Mouse (Mus musculus) hindbrain, postnatal 0 days (tissue): Measurements from ENCODE around the gene Izumo4. TPM values are rescaled to one million over a fixed set of nuclear protein-coding genes. Genes with fewer than 3 reads are reported as not detected.

Source experiments
- ATAC-seq: fragments of 200-750 bp; cut with Nextera tagmentation; 2 replicates; pipeline ENCODE4 v1.8.0; 2017; ENCODE audit warnings: mild to moderate bottlenecking, moderate TSS enrichment, moderate library complexity
- DNase-seq: peaks from one replicate; pipeline ENCODE4 v3.0.0-alpha.2; 2015; ENCODE audit warnings: low spot score
- H3K27ac ChIP-seq: fragments of 300-500 bp; sonication (generic); 2 replicates; pipeline ENCODE4 v1.5.1; 2014; ENCODE audit warnings: mild to moderate bottlenecking
- H3K27me3 ChIP-seq: fragments of 300-500 bp; sonication (generic); 2 replicates; pipeline ENCODE4 v1.6.1; 2014; ENCODE audit warnings: low read length, mixed read lengths; ENCODE audit not compliant: insufficient read depth
- H3K36me3 ChIP-seq: fragments of 300-500 bp; sonication (generic); 2 replicates; pipeline ENCODE4 v1.6.1; 2014; ENCODE audit warnings: low read length, mixed read lengths; ENCODE audit not compliant: insufficient read depth
- H3K4me1 ChIP-seq: fragments of 300-500 bp; sonication (generic); 2 replicates; pipeline ENCODE4 v1.6.1; 2014; ENCODE audit warnings: antibody characterized with exemption, low read length, mixed read lengths; ENCODE audit not compliant: insufficient read depth
- H3K4me2 ChIP-seq: fragments of 300-500 bp; sonication (generic); 2 replicates; pipeline ENCODE4 v1.6.1; 2014; ENCODE audit warnings: low read depth, mild to moderate bottlenecking, low read length, moderate library complexity, mixed read lengths
- H3K4me3 ChIP-seq: fragments of 300-500 bp; sonication (generic); 2 replicates; pipeline ENCODE4 v1.5.1; 2014; ENCODE audit warnings: low read length
- H3K9ac ChIP-seq: fragments of 300-500 bp; sonication (generic); replicated peaks from 2 replicates; pipeline ENCODE4 v1.6.1; 2014; ENCODE audit warnings: mild to moderate bottlenecking, low read length, moderate library complexity, mixed read lengths
- H3K9me3 ChIP-seq: fragments of 300-500 bp; sonication (generic); 2 replicates; pipeline ENCODE4 v1.6.1; 2016; ENCODE audit warnings: low read length, mixed read lengths
- CTCF ChIP-seq: IDR thresholded peaks from 2 replicates; pipeline ENCODE4 v1.5.1; 2016; ENCODE audit warnings: antibody characterized with exemption, control low read depth, low read depth
- WGBS: fragments of 180-500 bp; shearing (Covaris S2); extraction: QIAGEN DNeasy Blood & Tissue Kit; methylation state at CpG from one replicate; pipeline ENCODE4 v1.1.7; 2014; 5-methylcytosine and 5-hydroxymethylcytosine counted together
- polyA plus RNA-seq: library from polyadenylated mRNA; unstranded; fragments of >200 nt; fragmentation: Nextera tagmentation; extraction: Ambion mirVana; gene quantifications from 2 replicates; pipeline ENCODE4 v1.2.1, GENCODE M21; 2015
- total RNA-seq: library from RNA; depleted of rRNA; stranded (reverse); fragments of >200 nt; gene quantifications from 2 replicates; pipeline ENCODE4 v1.2.3, GENCODE M21; 2014

The Izumo4 gene
- total and polyA plus RNA-seq, 2 experiments from 2014 or later, result 31.1 to 46.7 TPM

- H3K9me3 ChIP-seq, result no peaks in the 10 kb centered on the region
- peaks cover 11% of the 10 kb centered on the region; the same call in 1 of the 2 replicates for H3K4me1 ChIP-seq
- peak within 1 kb of the TSS; percentile 76 for H3K4me3 ChIP-seq
- H3K27ac ChIP-seq, result peak within 1 kb of the TSS; percentile 92
- 25% methylated on average over 15 of the region's 15 CpGs for WGBS
- H3K36me3 ChIP-seq, result no peaks in the 10 kb centered on the region
- ATAC-seq, result peak; percentile 55; the same call in 1 of the 2 replicates
- DNase-seq, result peak; percentile 18
- TF ChIP-seq CTCF, result no peak
- H3K4me2 ChIP-seq, result peak within 1 kb of the TSS; percentile 94
- H3K9ac ChIP-seq, result peak within 1 kb of the TSS; percentile 93
- H3K27me3 ChIP-seq, result no peaks in the 10 kb centered on the region
Measured at GRCm38 (mm10) chr10:80656863-80657623, 44.9 kb upstream of the Izumo4 start, which contains the start of gene Btbd2. Btbd2 (minus strand) TSS chr10:80657071.

GRCm38 (mm10) chr10:80658194-80658840 is 43.7 kb upstream of the Izumo4 start:
- Histone ChIP-seq H3K4me2 (no peak overlapping the region), H3K9me3 (no peaks in the 10 kb centered on the region), H3K27ac (no peak overlapping the region), H3K4me3 (no peak overlapping the region), H3K9ac (no peak overlapping the region), H3K4me1 (peaks cover 11% of the 10 kb centered on the region; the same call in 1 of the 2 replicates), H3K27me3 (no peaks in the 10 kb centered on the region), H3K36me3 (no peaks in the 10 kb centered on the region)
- 90% methylated on average over 14 of the region's 14 CpGs for WGBS
- TF ChIP-seq CTCF, result no peak
- DNase-seq, result no peak
- ATAC-seq, result no peak

- H3K9ac ChIP-seq, result no peak overlapping the region
- H3K4me1 ChIP-seq, result peaks cover 11% of the 10 kb centered on the region; the same call in 1 of the 2 replicates
- no peak for TF ChIP-seq CTCF
- H3K9me3 ChIP-seq, result no peaks in the 10 kb centered on the region
- DNase-seq, result no peak
- H3K27me3 ChIP-seq, result no peaks in the 10 kb centered on the region
- no peak for ATAC-seq
- 71% methylated on average over 4 of the region's 4 CpGs for WGBS
- no peak overlapping the region; the same call in 1 of the 2 replicates for H3K4me2 ChIP-seq
- H3K36me3 ChIP-seq, result no peaks in the 10 kb centered on the region
- H3K27ac ChIP-seq, result no peak overlapping the region
- H3K4me3 ChIP-seq, result no peak overlapping the region
Measured at GRCm38 (mm10) chr10:80658841-80659202, 43.2 kb upstream of the Izumo4 start.

GRCm38 (mm10) chr10:80659213-80659612 is 42.8 kb upstream of the Izumo4 start:
- no peaks in the 10 kb centered on the region for H3K36me3 ChIP-seq
- peak; percentile 79 for TF ChIP-seq CTCF
- no peaks in the 10 kb centered on the region for H3K9me3 ChIP-seq
- H3K27ac ChIP-seq, result no peak overlapping the region
- peak overlapping the region; percentile 18; the same call in 1 of the 2 replicates for H3K4me3 ChIP-seq
- peak overlapping the region; percentile 41 for H3K4me2 ChIP-seq
- DNase-seq (peak; percentile 86), ATAC-seq (no peak)
- no peak overlapping the region for H3K9ac ChIP-seq
- 9% methylated on average over 10 of the region's 10 CpGs for WGBS
- peaks cover 11% of the 10 kb centered on the region; the same call in 1 of the 2 replicates for H3K4me1 ChIP-seq
- no peaks in the 10 kb centered on the region for H3K27me3 ChIP-seq

GRCm38 (mm10) chr10:80661149-80661548 is 40.8 kb upstream of the Izumo4 start:
- H3K36me3 ChIP-seq, result peaks cover under 1% of the 10 kb centered on the region; the same call in 1 of the 2 replicates
- TF ChIP-seq CTCF, result peak; percentile 74
- H3K4me2 ChIP-seq, result no peak overlapping the region
- no peak overlapping the region for H3K9ac ChIP-seq
- H3K9me3 ChIP-seq, result no peaks in the 10 kb centered on the region
- DNase-seq, result peak; percentile 60
- peaks cover 6% of the 10 kb centered on the region; the same call in 1 of the 2 replicates for H3K4me1 ChIP-seq
- no peaks in the 10 kb centered on the region for H3K27me3 ChIP-seq
- no peak overlapping the region for H3K4me3 ChIP-seq
- no peak overlapping the region for H3K27ac ChIP-seq
- WGBS, result 33% methylated on average over 5 of the region's 5 CpGs
- ATAC-seq, result no peak

GRCm38 (mm10) chr10:80663485-80664196 is 38.3 kb upstream of the Izumo4 start:
- H3K4me2 ChIP-seq, result no peak overlapping the region
- WGBS, result 64% methylated on average over 5 of the region's 5 CpGs
- no peaks in the 10 kb centered on the region for H3K9me3 ChIP-seq
- no peak for ATAC-seq
- H3K27ac ChIP-seq, result no peak overlapping the region
- no peaks in the 10 kb centered on the region for H3K27me3 ChIP-seq
- DNase-seq, result no peak
- peaks cover 6% of the 10 kb centered on the region; the same call in 1 of the 2 replicates for H3K4me1 ChIP-seq
- peaks cover 26% of the 10 kb centered on the region for H3K36me3 ChIP-seq
- H3K4me3 ChIP-seq, result no peak overlapping the region
- TF ChIP-seq CTCF, result no peak
- no peak overlapping the region for H3K9ac ChIP-seq
